Mouse (Mus musculus): ENCODE measurements around the gene Phxr2. TPM values are rescaled to one million over a fixed set of nuclear protein-coding genes. Genes with fewer than 3 reads are reported as not detected.

Gene Phxr2
- total RNA-seq, 2 experiments from 2014 or later = not detected

- no peak for DNase-seq
These were observed 7.3 kb upstream of the Phxr2 start for GRCm38 (mm10) chr10:99133321-99133875.

GRCm38 (mm10) chr10:99132595-99133272 is 6.6 kb upstream of the Phxr2 start:
- DNase-seq = no peak
- intact Hi-C loops (cut with DNase I) = no loop called here

More at GRCm38 (mm10) chr10:99133321-99133875, 7.3 kb upstream of the Phxr2 start:
- intact Hi-C loops (cut with DNase I) = no loop called here

- intact Hi-C loops (cut with DNase I) = no loop called here
- no peak for DNase-seq
These were observed 6.1 kb upstream of the Phxr2 start for GRCm38 (mm10) chr10:99132189-99132588.

DNA sequence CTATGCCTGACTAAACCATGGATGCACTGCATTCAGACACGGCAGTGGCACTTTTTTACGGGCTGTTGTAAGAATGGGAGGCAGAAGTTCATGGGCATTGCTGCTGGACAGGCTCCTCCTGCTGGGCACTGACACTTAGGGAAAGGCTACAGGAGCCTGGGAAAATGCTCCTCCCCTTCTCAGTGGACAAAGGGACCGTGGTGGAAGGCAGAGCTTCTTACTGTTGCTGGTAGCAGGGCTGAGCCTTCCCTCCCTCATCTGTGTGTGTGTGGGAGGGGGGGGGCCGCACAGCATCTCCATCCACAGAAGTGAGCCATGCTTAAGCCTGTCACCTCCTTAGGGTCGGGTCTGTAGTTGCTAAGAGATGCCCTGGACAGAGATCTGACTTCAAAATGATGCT is 5.2 kb upstream of the Phxr2 start:
- no peak for DNase-seq

DNA sequence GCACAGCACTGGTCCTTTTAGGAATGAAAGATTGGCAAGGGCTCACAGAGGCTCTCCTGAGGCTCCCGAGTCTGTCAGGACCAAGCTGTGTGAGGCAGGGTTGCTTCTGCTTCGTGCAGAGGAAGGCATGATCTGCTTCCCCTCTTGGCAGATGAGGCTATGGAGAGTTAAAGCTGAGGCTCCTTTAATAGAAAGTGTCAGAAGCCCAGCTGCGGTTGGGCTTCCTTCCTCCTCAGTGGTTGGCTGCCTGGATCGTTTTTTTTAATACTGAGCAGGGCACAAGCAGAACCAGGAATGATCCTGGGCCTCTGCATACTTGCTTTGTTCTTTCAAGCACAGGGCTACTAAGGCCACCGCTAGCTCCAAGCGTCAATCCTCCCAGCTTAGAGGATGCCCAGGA is 4.5 kb upstream of the Phxr2 start:
- no peak for DNase-seq

More for the DNA sequence above, 5.2 kb upstream of the Phxr2 start:
- intact Hi-C loops (cut with DNase I) = no loop called here

DNA sequence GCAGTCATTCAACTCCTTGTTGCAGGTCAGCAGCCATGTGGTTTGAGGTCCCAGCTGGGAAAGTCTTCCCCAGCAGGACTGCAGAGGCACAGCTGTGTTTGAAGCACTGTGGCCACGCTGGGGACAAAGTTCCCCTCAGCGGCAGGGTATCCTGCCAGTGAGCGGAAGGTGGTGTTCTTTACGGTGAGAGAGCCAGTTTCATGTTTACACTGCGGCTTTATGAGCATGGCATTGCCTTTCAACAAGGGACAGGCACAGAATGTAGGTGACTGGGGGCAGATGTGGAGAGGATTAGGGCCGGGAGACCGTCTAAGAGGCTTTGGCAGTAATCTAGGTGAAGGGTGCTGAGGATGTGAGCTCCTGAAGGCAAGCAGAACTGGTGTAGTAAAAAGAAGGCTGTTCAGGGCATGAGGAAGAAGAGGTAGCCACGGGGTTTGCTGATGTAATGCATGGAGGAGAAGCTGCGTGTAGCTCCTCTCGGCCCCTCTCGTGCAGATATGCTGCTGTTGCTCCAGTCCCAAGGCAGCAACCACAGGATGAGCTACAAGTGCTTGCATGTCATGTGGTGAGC is 1.7 kb upstream of the Phxr2 start:
- no peak for DNase-seq
- intact Hi-C loops (cut with DNase I) = no loop called here

More for the DNA sequence above, 4.5 kb upstream of the Phxr2 start:
- intact Hi-C loops (cut with DNase I) = no loop called here

GRCm38 (mm10) chr10:99126954-99127353 is 829 bp upstream of the Phxr2 start:
- DNase-seq = no peak
- intact Hi-C loops (cut with DNase I) = no loop called here

GRCm38 (mm10) chr10:99119471-99119870 is 6.7 kb downstream of the Phxr2 start:
- DNase-seq = no peak

GRCm38 (mm10) chr10:99118697-99119096 is 7.4 kb downstream of the Phxr2 start:
- intact Hi-C loops (cut with DNase I) = no loop called here
- DNase-seq = no peak

More at GRCm38 (mm10) chr10:99119471-99119870, 6.7 kb downstream of the Phxr2 start:
- intact Hi-C loops (cut with DNase I) = no loop called here

- intact Hi-C loops (cut with DNase I) = no loop called here
- no peak for DNase-seq
These were observed 8.2 kb downstream of the Phxr2 start for GRCm38 (mm10) chr10:99117876-99118275.

GRCm38 (mm10) chr10:99116650-99117615 is 9.2 kb downstream of the Phxr2 start:
- no peak for DNase-seq
- intact Hi-C loops (cut with DNase I) = no loop called here

DNA sequence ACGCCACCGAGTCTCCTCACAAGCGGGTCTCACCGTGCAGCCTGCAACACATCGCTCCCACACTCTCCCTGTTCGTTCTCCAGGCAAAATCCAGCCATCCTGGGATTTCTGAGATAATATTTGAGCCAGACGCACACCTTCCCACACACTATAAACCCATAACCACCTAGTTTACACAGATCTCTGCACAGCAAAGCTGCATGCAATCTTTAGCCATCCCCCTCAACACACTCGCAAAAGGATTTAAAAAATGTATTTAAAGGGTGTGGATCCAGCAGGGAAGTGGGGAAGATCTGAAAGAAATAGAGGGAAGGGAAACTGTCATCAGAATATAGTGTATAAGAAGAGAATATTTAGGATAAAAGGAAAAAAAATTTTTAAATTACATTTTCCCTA is 9.9 kb downstream of the Phxr2 start:
- intact Hi-C loops (cut with DNase I) = no loop called here
- DNase-seq = no peak

DNA sequence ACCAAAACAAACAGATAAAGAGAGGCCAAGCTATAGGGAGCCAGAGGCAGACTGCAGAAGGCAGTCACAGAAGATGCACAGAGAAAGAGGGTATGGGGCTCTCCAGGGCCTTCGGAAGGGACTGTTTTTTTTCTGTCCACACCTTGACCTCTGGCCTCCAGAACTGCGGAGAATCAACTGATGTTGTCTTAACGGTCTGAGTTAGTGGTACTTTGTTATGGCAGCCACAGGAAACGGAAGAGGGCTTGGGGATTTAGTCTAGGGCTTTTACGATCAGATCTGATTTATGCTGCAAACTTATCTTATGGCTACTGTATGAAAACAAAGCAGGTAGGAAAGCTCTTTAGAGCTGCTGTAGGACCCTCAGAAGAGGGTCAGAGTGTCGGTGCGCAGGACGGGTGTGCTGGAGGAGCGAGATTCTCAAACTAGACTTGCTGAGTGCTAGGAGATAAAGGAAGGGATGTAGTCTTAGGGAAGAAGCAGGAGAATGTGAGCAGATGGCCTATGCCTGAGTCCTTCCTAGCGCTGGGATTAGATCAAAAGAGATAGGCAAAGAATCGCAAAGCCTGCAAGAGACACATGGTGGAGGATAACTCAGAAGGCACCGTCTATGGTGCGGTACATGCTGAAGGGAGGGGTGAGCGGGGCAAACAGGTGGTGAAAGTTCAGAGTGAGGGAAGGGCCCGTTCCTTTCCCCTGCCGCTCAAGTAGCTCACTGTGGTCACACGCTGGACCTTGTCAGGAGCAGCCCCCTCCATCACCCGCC is 10.5 kb downstream of the Phxr2 start:
- no peak for DNase-seq
- intact Hi-C loops (cut with DNase I) = no loop called here

DNA sequence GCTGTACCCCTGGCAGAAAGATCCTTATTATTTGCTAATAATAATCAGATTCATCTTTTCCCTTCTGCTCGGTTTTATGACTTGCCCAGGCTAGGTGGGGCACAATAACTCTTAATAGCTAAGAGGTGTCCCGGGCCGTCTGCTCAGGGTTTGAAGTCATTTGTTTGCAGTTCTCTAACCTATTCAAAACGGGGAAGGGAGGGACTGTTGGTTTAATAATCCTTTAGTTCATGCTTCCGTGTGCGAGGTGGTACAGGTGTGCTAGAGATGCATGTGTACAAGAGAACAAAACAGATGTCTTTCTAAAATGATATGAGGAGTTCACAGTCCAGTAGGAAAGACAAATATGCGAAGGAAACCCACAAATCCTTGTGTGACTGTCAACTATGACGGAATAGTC is 11.8 kb downstream of the Phxr2 start:
- intact Hi-C loops (cut with DNase I) = no loop called here
- DNase-seq = no peak

DNA sequence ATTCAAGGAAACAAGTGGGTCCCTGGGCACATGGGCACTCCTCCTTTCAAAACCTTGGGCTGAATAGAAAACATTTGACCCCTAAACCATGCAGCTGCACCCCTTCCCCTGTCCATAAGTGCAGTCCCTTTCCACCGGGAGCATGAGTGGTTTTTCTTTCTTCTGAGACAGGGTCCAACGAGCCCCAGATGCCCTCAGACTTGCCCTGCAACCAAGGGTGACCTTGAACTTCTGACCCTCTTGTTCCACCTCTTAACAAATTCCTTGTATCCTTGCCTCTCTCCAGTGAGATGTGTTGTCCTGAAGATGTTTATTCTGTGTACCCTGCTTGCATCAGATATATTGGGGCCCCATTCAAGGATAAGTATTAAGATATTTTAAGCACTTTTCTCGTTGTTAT is 12.6 kb downstream of the Phxr2 start:
- intact Hi-C loops (cut with DNase I) = no loop called here
- DNase-seq = no peak

DNA sequence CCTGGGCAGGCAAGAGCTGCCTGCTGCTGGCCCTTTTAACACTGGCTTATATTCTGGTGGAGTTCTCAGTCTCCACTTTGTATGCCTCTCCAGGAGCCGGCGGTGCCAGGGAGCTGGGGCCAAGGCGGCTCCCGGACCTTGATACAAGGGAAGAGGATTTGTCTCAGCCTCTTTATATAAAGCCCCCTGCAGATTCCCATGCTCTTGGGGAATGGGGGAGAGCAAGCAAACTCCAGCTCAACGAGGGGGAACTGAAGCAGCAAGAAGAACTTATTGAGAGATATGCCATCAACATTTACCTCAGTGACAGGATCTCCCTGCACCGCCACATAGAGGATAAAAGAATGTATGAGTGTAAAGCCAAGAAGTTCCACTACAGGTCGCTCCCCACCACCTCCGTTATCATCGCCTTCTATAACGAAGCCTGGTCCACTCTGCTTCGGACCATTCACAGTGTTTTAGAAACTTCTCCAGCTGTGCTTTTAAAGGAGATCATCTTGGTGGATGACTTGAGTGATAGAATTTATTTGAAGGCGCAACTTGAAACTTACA is 17.6 kb downstream of the Phxr2 start:
- intact Hi-C loops (cut with DNase I) = loop anchor here (5.0 kb wide), 1 partner anchor 44 kb away; no protein-coding TSS in a partner anchor
- no peak for DNase-seq

DNA sequence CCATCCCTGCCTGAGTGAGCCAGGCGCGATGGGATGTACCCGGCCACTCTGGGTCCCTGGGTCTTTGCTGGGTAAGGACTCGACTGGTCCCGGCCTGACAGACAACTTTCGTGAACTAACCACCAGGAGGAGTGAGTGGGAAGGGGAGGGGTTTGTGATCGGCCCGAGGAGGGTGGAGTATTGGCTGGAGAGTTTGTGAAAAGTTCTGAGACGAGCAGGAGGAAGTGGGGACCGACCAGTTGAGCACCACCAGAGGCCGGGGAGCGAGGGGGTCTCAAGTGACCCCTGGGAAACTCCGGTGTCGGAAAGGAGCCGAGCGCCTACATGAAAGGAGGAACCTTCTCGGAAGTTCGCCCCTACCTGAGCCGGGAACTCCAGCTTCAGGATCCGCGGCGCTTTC is 18.2 kb downstream of the Phxr2 start, which contains the start of gene Galnt4:
Galnt4 (plus strand) TSS at position 196 of the 400 bp plus-strand sequence.
- intact Hi-C loops (cut with DNase I) = loop anchor here (5.0 kb wide), 1 partner anchor 44 kb away; no protein-coding TSS in a partner anchor
- DNase-seq = peak; percentile 71 to 75

- intact Hi-C loops (cut with DNase I) = loop anchor here (5.0 kb wide), 1 partner anchor 45 kb away; no protein-coding TSS in a partner anchor
- peak; percentile 79 to 80 for DNase-seq
These were observed 19.2 kb downstream of the Phxr2 start, which contains the start of gene Poc1b for GRCm38 (mm10) chr10:99106703-99107631. Gene Poc1b, plus strand, starts transcription at chr10:99107036.
